Comparison of ENCODE assay signal across 26 mouse cellular contexts in the genomic region with DNA sequence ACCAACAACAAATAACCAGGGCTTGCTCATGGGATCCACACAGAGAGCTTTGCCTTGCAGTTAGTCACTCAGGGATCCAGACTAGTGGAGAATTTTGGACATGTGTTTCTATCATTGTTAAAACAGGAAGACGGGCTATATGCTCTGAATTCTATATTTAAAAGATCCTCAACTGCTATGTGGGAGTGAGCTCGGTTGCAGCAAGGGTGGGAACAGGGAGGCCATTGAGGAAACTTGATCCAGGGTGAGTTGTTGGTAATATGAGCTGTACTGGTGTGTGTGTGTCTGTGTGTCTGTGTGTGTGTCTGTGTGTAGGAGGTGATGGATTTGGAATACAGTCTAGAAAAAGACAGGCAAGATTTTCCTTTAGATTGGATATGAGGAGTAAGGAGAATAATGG. TPM values are rescaled to one million over a fixed set of nuclear protein-coding genes. Genes with fewer than 3 reads are reported as not detected.
A peak's percentile ranks its signal among the peaks of the same experiment; 100 is the strongest.
DNase-seq lines count a peak whose midpoint lies in the region; ATAC-seq and TF ChIP-seq lines count a peak whose summit lies in the region.
"Had no signal": no experiment of that assay in that cellular context is flagged by ENCODE, and none has a peak within 500 bp of the region (broad histone marks: within the 10 kb centered on the region; RNA-seq: fewer than 3 reads in every experiment).

No protein-coding gene starts in this region.

- peak; percentile 93 for ATAC-seq in frontal cortex, adult (ENCODE audit: low TSS enrichment)
- no peak for ATAC-seq in heart, embryonic 15.5 days (replicated peaks; ENCODE audit: insufficient number of reproducible peaks, insufficient read depth, low FRiP score, low read depth)
- ATAC-seq in kidney, postnatal 0 days (replicated peaks; ENCODE audit: low FRiP score, low read depth) = no peak
- ATAC-seq: activated CD4-positive, CD25-positive, alpha-beta regulatory T cell, adult 4 months; intestine, postnatal 0 days; liver, postnatal 0 days; midbrain, embryonic 13.5 days had no signal

- H3K79me2 ChIP-seq in myocyte (ENCODE audit: control insufficient read depth, insufficient read depth) = no peaks in the 10 kb centered on the region

- 32% methylated on average over 2 of the region's 2 CpGs for WGBS in heart, embryonic 15.5 days
- WGBS in kidney, postnatal 0 days = 28% methylated on average over 2 of the region's 2 CpGs

- H3K9me3 ChIP-seq in heart, embryonic 15.5 days (replicated peaks) = no peaks in the 10 kb centered on the region
- no peaks in the 10 kb centered on the region for H3K9me3 ChIP-seq in kidney, postnatal 0 days (replicated peaks; ENCODE audit: low read length)
- H3K9me3 ChIP-seq: hindbrain, embryonic 12.5 days; limb, embryonic 12.5 days; megakaryocyte, embryonic 14.5 days; midbrain, embryonic 13.5 days had no signal

- no peaks in the 10 kb centered on the region for H3K36me3 ChIP-seq in heart, embryonic 15.5 days
- no peaks in the 10 kb centered on the region for H3K36me3 ChIP-seq in kidney, postnatal 0 days (ENCODE audit: insufficient read depth, low read length)
- H3K36me3 ChIP-seq in myocyte (ENCODE audit: control insufficient read depth, insufficient read depth) = no peaks in the 10 kb centered on the region
- H3K36me3 ChIP-seq: hindbrain, embryonic 12.5 days; limb, embryonic 12.5 days; midbrain, embryonic 13.5 days had no signal

- H3K9ac ChIP-seq in heart, embryonic 15.5 days = no peak overlapping the region
- H3K9ac ChIP-seq in kidney, postnatal 0 days (ENCODE audit: low read depth, low read length) = no peak overlapping the region
- H3K9ac ChIP-seq: hindbrain, embryonic 12.5 days; limb, embryonic 12.5 days; liver, postnatal 0 days; midbrain, embryonic 13.5 days had no signal

- no peak for DNase-seq in frontal cortex, postnatal 10 days (ENCODE audit: low spot score in 2 of 2)
- no peak for DNase-seq in heart, adult 8-10 months (ENCODE audit: low spot score)
- DNase-seq in kidney, postnatal 0 days (ENCODE audit: low spot score) = peak; percentile 22
- no peak for DNase-seq in kidney, postnatal 4 days
- DNase-seq: adrenal gland, adult 8-10 months; cerebellum, adult 18-20 months; cerebellum, postnatal 14 days; gastrocnemius, postnatal 10 days; heart, adult 18-20 months; kidney, postnatal 14 days; liver, postnatal 0 days; lung, postnatal 14 days; right cerebral cortex, postnatal 14 days; spleen, adult 18-20 months; thymus, adult 18-20 months; thymus, postnatal 36 days had no signal

- no peak overlapping the region for H3K4me3 ChIP-seq in heart, embryonic 15.5 days
- H3K4me3 ChIP-seq in kidney, postnatal 0 days (replicated peaks; ENCODE audit: low read depth, low read length) = no peak overlapping the region
- H3K4me3 ChIP-seq in myocyte = no peak overlapping the region
- H3K4me3 ChIP-seq: hindbrain, embryonic 12.5 days; limb, embryonic 12.5 days; megakaryocyte, embryonic 14.5 days; midbrain, embryonic 13.5 days had no signal

- H3ac ChIP-seq in myocyte (ENCODE audit: control insufficient read depth, insufficient read length) = no peak overlapping the region

- 0 out of 2 replicates have a peak, but pooled peaks cover 2% of the 10 kb centered on the region for H3K27me3 ChIP-seq in heart, embryonic 15.5 days
- H3K27me3 ChIP-seq in kidney, postnatal 0 days (ENCODE audit: insufficient read depth, low read length) = 0 out of 2 replicates have a peak, but pooled peaks cover 3% of the 10 kb centered on the region
- no peaks in the 10 kb centered on the region for H3K27me3 ChIP-seq in myocyte (ENCODE audit: control insufficient read depth, insufficient read depth, insufficient read length)

- peaks cover 11% of the 10 kb centered on the region; the same call in 1 of the 2 replicates for H3K4me1 ChIP-seq in heart, embryonic 15.5 days (replicated peaks)
- H3K4me1 ChIP-seq in kidney, postnatal 0 days (replicated peaks; ENCODE audit: insufficient read depth, low read length) = no peaks in the 10 kb centered on the region
- H3K4me1 ChIP-seq: hindbrain, embryonic 12.5 days; limb, embryonic 12.5 days; midbrain, embryonic 13.5 days had no signal

- peak overlapping the region; percentile 26 for H3K27ac ChIP-seq in heart, embryonic 15.5 days
- no peak overlapping the region; the same call in 1 of the 2 replicates for H3K27ac ChIP-seq in kidney, postnatal 0 days
- H3K27ac ChIP-seq: hindbrain, embryonic 12.5 days; limb, embryonic 12.5 days; midbrain, embryonic 13.5 days had no signal

- TF ChIP-seq CTCF in kidney, postnatal 0 days (IDR thresholded peaks at IDR 0.05; ENCODE audit: low read depth) = no peak

- H3K4me2 ChIP-seq in heart, embryonic 15.5 days = no peak overlapping the region
- H3K4me2 ChIP-seq in kidney, postnatal 0 days (ENCODE audit: low read length) = no peak overlapping the region
- H3K4me2 ChIP-seq in myocyte (ENCODE audit: low read depth) = peak overlapping the region; percentile 42
- H3K4me2 ChIP-seq: hindbrain, embryonic 12.5 days; limb, embryonic 12.5 days; liver, embryonic 11.5 days; midbrain, embryonic 13.5 days had no signal

- no peak for TF ChIP-seq POLR2A in myocyte (IDR thresholded peaks at IDR 0.05; ENCODE audit: insufficient read length, low read depth)

TF ChIP-seq in myocyte, 11 proteins besides CTCF, POLR2A, EP300 and RAD21:
- no peak for TF ChIP-seq SRF (IDR thresholded peaks at IDR 0.05; ENCODE audit: control insufficient read depth, insufficient read length, low read depth)
- TF ChIP-seq E2F4 (IDR thresholded peaks at IDR 0.05; ENCODE audit: insufficient read depth) = no peak
- no peak for TF ChIP-seq MYOD1 (IDR thresholded peaks at IDR 0.05; ENCODE audit: control insufficient read depth in 1 of 3, insufficient read length in 2 of 3, low read depth in 2 of 3)
- no peak for TF ChIP-seq POLR2AphosphoS2 (IDR thresholded peaks at IDR 0.05; ENCODE audit: insufficient read length, low read depth)
- no peak for TF ChIP-seq MYOG (IDR thresholded peaks at IDR 0.05; ENCODE audit: control insufficient read depth in 1 of 3, insufficient read depth in 1 of 3, insufficient read length in 2 of 3, low read depth in 2 of 3)
- TF ChIP-seq TCF12 (IDR thresholded peaks at IDR 0.05; ENCODE audit: insufficient read depth, poor library complexity, severe bottlenecking) = no peak
- no peak for TF ChIP-seq TCF3 (IDR thresholded peaks at IDR 0.05; ENCODE audit: insufficient read length, low read depth)
- TF ChIP-seq USF1 (IDR thresholded peaks at IDR 0.05; ENCODE audit: low read depth) = no peak
- TF ChIP-seq REST (IDR thresholded peaks at IDR 0.05; ENCODE audit: insufficient read depth, insufficient read length) = no peak
- no peak for TF ChIP-seq MAX (IDR thresholded peaks at IDR 0.05; ENCODE audit: low read depth)
- TF ChIP-seq CEBPB (IDR thresholded peaks at IDR 0.05; ENCODE audit: insufficient read depth, poor library complexity, severe bottlenecking) = no peak

RNA-seq across cellular contexts. Expression of a gene that starts 25.7 kb away (rescaled TPM):
- 6.7 and 10.4 TPM in 2 replicates for polyA plus RNA-seq in heart, embryonic 15.5 days (2015; fragmentation: Nextera tagmentation; extraction: Ambion mirVana)
- total RNA-seq in heart, adult 8-10 months (2022) = 1 to 10 TPM; 3.2 to 4.3 (median 3.8) TPM
- 4.9 and 5.5 TPM in 2 replicates for polyA plus RNA-seq in kidney, postnatal 0 days (2015; fragmentation: Nextera tagmentation; extraction: Ambion mirVana)
- 0.25 TPM for polyA plus RNA-seq in myocyte (2012; fragmentation: generic; extraction: Trizol)
